4 mouse cellular contexts compared by ENCODE assay signal in genomic region chr12:85144276-85144675, GRCm38 (mm10). TPM values are rescaled to one million over a fixed set of nuclear protein-coding genes. Genes with fewer than 3 reads are reported as not detected.
"Had no signal": no experiment of that assay in that cellular context is flagged by ENCODE, and none has a peak within 500 bp of the region (broad histone marks: within the 10 kb centered on the region; RNA-seq: fewer than 3 reads in every experiment).

No protein-coding gene starts in this region.

RNA-seq across cellular contexts. Expression of gene Rps6kl1, which starts 6.8 kb away (rescaled TPM):
- total RNA-seq: neutrophil, adult 5-6 weeks had no signal
- polyA plus RNA-seq: macrophage had no signal

RNA-seq across cellular contexts. Expression of gene Pgf, which starts 33.3 kb away (rescaled TPM):
- total RNA-seq: liver, adult 2 months; monocyte, adult 5-6 weeks; neutrophil, adult 5-6 weeks had no signal
- polyA plus RNA-seq: liver, adult 2 months had no signal

RNA-seq across cellular contexts. Expression of gene Prox2, which starts 33.7 kb away (rescaled TPM):
- total RNA-seq: monocyte, adult 5-6 weeks had no signal
